Mouse (Mus musculus) CH12.LX (cell line): ENCODE measurements around the gene Pbrm1. TPM values are rescaled to one million over a fixed set of nuclear protein-coding genes. Genes with fewer than 3 reads are reported as not detected.

Source experiments
- DNase-seq: peaks from one replicate; pipeline ENCODE4 v3.0.0-alpha.2; 2013; ENCODE audit errors: extremely low read depth
- H3K27ac ChIP-seq: 2 replicates; pipeline ENCODE4 v1.5.1; 2012; ENCODE audit warnings: low read depth, mild to moderate bottlenecking, control low read depth, moderate library complexity; ENCODE audit not compliant: insufficient read depth
- H3K27me3 ChIP-seq: replicated peaks from 2 replicates; pipeline ENCODE3; 2012; ENCODE audit warnings: inconsistent platforms
- H3K36me3 ChIP-seq, 2 experiments: replicated peaks in 1 of 2; 2 replicates each; pipeline versions ENCODE3 to v1.6.1; 2012; ENCODE audit warnings: inconsistent platforms in 1 of 2, low read length in 1 of 2, mild to moderate bottlenecking in 1 of 2, mixed read lengths in 1 of 2, moderate library complexity in 1 of 2; ENCODE audit not compliant: control insufficient read depth in 1 of 2, insufficient read depth in 1 of 2
- H3K4me1 ChIP-seq, 2 experiments: 2 replicates each; pipeline ENCODE4 v1.6.1; 2012; ENCODE audit warnings: inconsistent platforms in 1 of 2, moderate library complexity in 1 of 2; ENCODE audit not compliant: insufficient read depth in 2 of 2, control insufficient read depth in 1 of 2
- H3K4me2 ChIP-seq: 2 replicates; pipeline ENCODE4 v1.6.1; 2012; ENCODE audit warnings: low read depth, mild to moderate bottlenecking, control low read depth; ENCODE audit not compliant: poor library complexity, insufficient read depth, severe bottlenecking
- H3K4me3 ChIP-seq, 3 experiments: fragments of 150-350 bp in 1 of 3; sonication (generic) in 1 of 3; replicated peaks in 1 of 3; 2 replicates each; pipeline versions ENCODE3 to v1.5.1; 2011 to 2012; ENCODE audit warnings: low read depth in 2 of 3, low read length in 2 of 3, mild to moderate bottlenecking in 2 of 3, moderate library complexity in 2 of 3, control low read depth in 1 of 3, improper control_type of control experiment in 1 of 3, inconsistent platforms in 1 of 3, mixed read lengths in 1 of 3; ENCODE audit not compliant: poor library complexity in 1 of 3
- H3K79me2 ChIP-seq: replicated peaks from 2 replicates; pipeline ENCODE4 v1.6.1; 2012; ENCODE audit warnings: mild to moderate bottlenecking, moderate library complexity; ENCODE audit not compliant: control insufficient read depth, poor library complexity, insufficient read depth, severe bottlenecking; ENCODE audit errors: extremely low read depth
- H3K9ac ChIP-seq: 2 replicates; pipeline ENCODE4 v1.6.1; 2012; ENCODE audit warnings: low read depth, mild to moderate bottlenecking, control low read depth, moderate library complexity; ENCODE audit not compliant: insufficient read depth
- H3K9me3 ChIP-seq: replicated peaks from 2 replicates; pipeline ENCODE3; 2012; ENCODE audit warnings: low read length, inconsistent platforms, mixed read lengths
- BHLHE40 ChIP-seq: IDR thresholded peaks from 2 replicates; pipeline ENCODE4 v1.6.1; 2011; ENCODE audit warnings: mild to moderate bottlenecking, low read depth, low read length, improper control_type of control experiment
- CHD1 ChIP-seq: IDR thresholded peaks from 2 replicates; pipeline ENCODE4 v1.6.1; 2012; ENCODE audit warnings: low read depth, low read length, improper control_type of control experiment, inconsistent platforms
- CHD2 ChIP-seq: IDR thresholded peaks from 2 replicates; pipeline ENCODE4 v1.6.1; 2011; ENCODE audit warnings: low read length, improper control_type of control experiment
- CTCF ChIP-seq, 2 experiments: IDR thresholded peaks in 1 of 2; conservative IDR thresholded peaks in 1 of 2; 2 replicates each; pipeline ENCODE4 v1.5.1; 2011 to 2012; ENCODE audit warnings: low read depth in 2 of 2, low read length in 2 of 2, improper control_type of control experiment in 1 of 2, inconsistent platforms in 1 of 2, mild to moderate bottlenecking in 1 of 2, moderate library complexity in 1 of 2
- E2F4 ChIP-seq: IDR thresholded peaks from 2 replicates; pipeline ENCODE4 v1.6.1; 2011; ENCODE audit warnings: low read depth, low read length, improper control_type of control experiment; ENCODE audit not compliant: insufficient replicate concordance
- EP300 ChIP-seq: IDR thresholded peaks from 2 replicates; pipeline ENCODE4 v1.6.1; 2011; ENCODE audit warnings: low read length, improper control_type of control experiment
- GABPA ChIP-seq: IDR thresholded peaks from 2 replicates; pipeline ENCODE4 v1.6.1; 2012; ENCODE audit warnings: low read depth, low read length, improper control_type of control experiment, inconsistent platforms; ENCODE audit not compliant: insufficient replicate concordance
- HCFC1 ChIP-seq: IDR thresholded peaks from 2 replicates; pipeline ENCODE4 v1.6.1; 2012; ENCODE audit warnings: low read depth, mild to moderate bottlenecking, inconsistent platforms, low read length, improper control_type of control experiment
- IRF4 ChIP-seq: IDR thresholded peaks from 2 replicates; pipeline ENCODE4 v1.6.1; 2014; ENCODE audit warnings: low read depth, mild to moderate bottlenecking, inconsistent platforms, low read length, improper control_type of control experiment
- JUND ChIP-seq: conservative IDR thresholded peaks from 2 replicates; pipeline ENCODE4 v1.6.1; 2011; ENCODE audit warnings: low read depth, low read length, improper control_type of control experiment
- KAT2A ChIP-seq: IDR thresholded peaks from 2 replicates; pipeline ENCODE4 v1.6.1; 2012; ENCODE audit warnings: low read length, improper control_type of control experiment, inconsistent platforms; ENCODE audit not compliant: insufficient replicate concordance
- MAZ ChIP-seq: IDR thresholded peaks from 2 replicates; pipeline ENCODE4 v1.6.1; 2012; ENCODE audit warnings: low read depth, mild to moderate bottlenecking, inconsistent platforms, low read length, improper control_type of control experiment, moderate library complexity
- MXI1 ChIP-seq: IDR thresholded peaks from 2 replicates; pipeline ENCODE4 v1.6.1; 2011; ENCODE audit warnings: mild to moderate bottlenecking, low read depth, low read length, improper control_type of control experiment
- NELFE ChIP-seq: IDR thresholded peaks from 2 replicates; pipeline ENCODE4 v1.6.1; 2011; ENCODE audit warnings: low read depth, low read length, improper control_type of control experiment
- NRF1 ChIP-seq: IDR thresholded peaks from 2 replicates; pipeline ENCODE4 v1.6.1; 2014; ENCODE audit warnings: low read depth, mild to moderate bottlenecking, inconsistent platforms, low read length, improper control_type of control experiment, moderate library complexity
- PAX5 ChIP-seq: IDR thresholded peaks from 2 replicates; pipeline ENCODE4 v1.6.1; 2012; ENCODE audit warnings: low read length, inconsistent platforms, mixed read lengths
- POLR2A ChIP-seq: IDR thresholded peaks from 2 replicates; pipeline ENCODE4 v1.6.1; 2011; ENCODE audit warnings: low read depth, mild to moderate bottlenecking, improper control_type of control experiment, low read length
- POLR2AphosphoS2 ChIP-seq: IDR thresholded peaks from 2 replicates; pipeline ENCODE4 v1.6.1; 2011; ENCODE audit warnings: low read depth, low read length, improper control_type of control experiment
- SIN3A ChIP-seq: IDR thresholded peaks from 2 replicates; pipeline ENCODE4 v1.6.1; 2012; ENCODE audit warnings: low read length, improper control_type of control experiment, inconsistent platforms
- TBP ChIP-seq: conservative IDR thresholded peaks from 2 replicates; pipeline ENCODE4 v1.6.1; 2011; ENCODE audit warnings: low read depth, low read length, improper control_type of control experiment
- TCF12 ChIP-seq: IDR thresholded peaks from 2 replicates; pipeline ENCODE4 v1.6.1; 2014; ENCODE audit warnings: low read depth, mild to moderate bottlenecking, inconsistent platforms, low read length, improper control_type of control experiment
- UBTF ChIP-seq: IDR thresholded peaks from 2 replicates; pipeline ENCODE4 v1.6.1; 2012; ENCODE audit warnings: low read depth, mild to moderate bottlenecking, inconsistent platforms, low read length, improper control_type of control experiment, moderate library complexity
- ZNF384 ChIP-seq: IDR thresholded peaks from 2 replicates; pipeline ENCODE4 v1.6.1; 2012; ENCODE audit warnings: low read depth, low read length, improper control_type of control experiment, inconsistent platforms
- dilution Hi-C: fragments of 300-500 bp; cut with MboI; formaldehyde crosslinking; loops from 2 replicates; pipeline ENCODE4 v1.14.3; 2020; ENCODE audit warnings: low sequenced_read_pairs; ENCODE audit not compliant: extremely low pct_unique_long_range_greater_than_20kb, extremely low pct_ligation_motif_present
- in situ Hi-C: fragments of 300-500 bp; cut with MboI; formaldehyde crosslinking; loops from 3 replicates; pipeline ENCODE4 v1.14.3; 2019; ENCODE audit warnings: low sequenced_read_pairs, low pct_ligation_motif_present, low pct_unique_long_range_greater_than_20kb, mixed read lengths
- polyA plus RNA-seq: library from polyadenylated mRNA; unstranded; fragments of >175 nt; gene quantifications from 2 replicates; pipeline ENCODE4 v1.2.1, GENCODE M21; 2012; ENCODE audit warnings: low read depth; ENCODE audit not compliant: insufficient read length
- total RNA-seq, 2 experiments: library from RNA; depleted of rRNA; stranded (reverse); fragments of 300-350 nt in 1 of 2; fragments of >200 nt in 1 of 2; gene quantifications; 2 replicates each; pipeline ENCODE4 v1.2.3; 2012 to 2014

Gene Pbrm1
- total and polyA plus RNA-seq, 3 experiments = 20.4 to 28.8 (median 22.6) TPM

DNA sequence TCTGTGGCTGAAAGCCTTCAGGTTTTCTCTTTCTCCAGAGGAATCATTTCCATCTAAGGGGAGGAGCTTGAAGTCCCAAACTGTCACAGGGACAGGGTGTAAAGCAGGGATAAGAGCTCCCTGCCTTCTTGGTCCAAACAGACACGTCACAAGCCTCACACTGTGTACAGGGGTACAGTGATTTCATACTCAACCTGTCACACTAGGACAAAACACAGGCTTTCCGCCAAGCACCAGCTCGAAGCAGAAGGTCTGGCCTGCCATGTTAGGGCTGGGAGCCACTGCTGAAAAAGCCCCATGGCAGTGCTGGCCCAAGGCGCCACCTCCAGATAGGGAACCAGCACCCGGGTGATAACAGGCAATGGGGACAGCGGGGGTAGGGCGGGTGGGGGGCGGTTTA is 145.1 kb downstream of the Pbrm1 start:
- H3K79me2 ChIP-seq = no peaks in the 10 kb centered on the region
- H3K9me3 ChIP-seq = no peaks in the 10 kb centered on the region
- dilution Hi-C loops = no loop called here
- in situ Hi-C loops = no loop called here
- H3K9ac ChIP-seq = no peak overlapping the region
- H3K4me2 ChIP-seq = no peak overlapping the region
- no peak overlapping the region for H3K4me3 ChIP-seq
- DNase-seq = no peak
- TF ChIP-seq TBP = no peak
- TF ChIP-seq IRF4 = no peak
- no peak for TF ChIP-seq PAX5
- no peak for TF ChIP-seq UBTF
- TF ChIP-seq POLR2A = no peak
- no peak for TF ChIP-seq ZNF384
- no peak for TF ChIP-seq SIN3A
- H3K27ac ChIP-seq = no peak overlapping the region
- peaks cover 0 to 3% of the 10 kb centered on the region in 2 experiments for H3K36me3 ChIP-seq
- no peaks in the 10 kb centered on the region for H3K27me3 ChIP-seq
- peaks cover 26 to 61% of the 10 kb centered on the region in 2 experiments for H3K4me1 ChIP-seq

DNA sequence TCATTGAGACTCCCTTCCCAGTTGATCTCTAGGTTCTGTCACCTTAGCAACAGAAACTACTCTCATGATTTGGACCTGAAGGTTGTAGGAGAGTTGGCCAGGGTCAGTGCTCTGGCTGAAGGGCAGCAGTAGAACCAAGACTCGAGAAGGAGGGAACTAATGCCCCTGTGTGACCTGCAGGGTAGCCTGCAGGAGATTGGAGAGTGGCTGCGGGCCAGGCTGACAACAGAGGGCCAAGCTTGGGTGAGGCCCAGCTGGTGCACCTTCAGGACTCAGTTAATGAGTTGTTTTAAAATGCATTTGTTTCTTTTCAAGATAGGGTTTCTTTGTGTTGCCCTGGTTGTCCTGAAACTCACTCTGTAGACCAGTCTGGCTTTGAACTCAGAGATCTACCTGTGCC is 146.1 kb downstream of the Pbrm1 start:
- Histone ChIP-seq H3K4me3 (no peak overlapping the region), H3K27me3 (no peaks in the 10 kb centered on the region), H3K4me1 (peaks cover 28 to 61% of the 10 kb centered on the region in 2 experiments), H3K27ac (no peak overlapping the region), H3K79me2 (no peaks in the 10 kb centered on the region), H3K4me2 (no peak overlapping the region), H3K9ac (no peak overlapping the region), H3K9me3 (no peaks in the 10 kb centered on the region), H3K36me3 (peaks cover 0 to under 1% of the 10 kb centered on the region in 2 experiments)
- dilution Hi-C loops = no loop called here
- in situ Hi-C loops = no loop called here
- no peak for DNase-seq
- TF ChIP-seq ZNF384 (no peak), GABPA (no peak), E2F4 (no peak), KAT2A (no peak), UBTF (no peak), BHLHE40 (no peak), POLR2AphosphoS2 (no peak), MAZ (no peak), HCFC1 (no peak), EP300 (no peak), POLR2A (no peak), CHD2 (no peak), CHD1 (no peak), JUND (no peak), NELFE (no peak), NRF1 (no peak), MXI1 (no peak), CTCF (conservative IDR thresholded peaks at IDR 0.05 in 1 of 2, IDR thresholded peaks at IDR 0.05 in 1 of 2; ENCODE audit: low read depth in 2 of 2, low read length in 2 of 2) (no peak), TCF12 (no peak)
